Mouse (Mus musculus) liver, embryonic 16.5 days (tissue): ENCODE data around the gene Isca1. TPM values are rescaled to one million over a fixed set of nuclear protein-coding genes. Genes with fewer than 3 reads are reported as not detected.
"Not testable (repeated sequence)": the region's sequence is repeated elsewhere in the genome, so short reads cannot be mapped to it uniquely, and the experiment has no call there.

Experiments used
- ATAC-seq: fragments of 200-750 bp; cut with Nextera tagmentation; 2 replicates; pipeline ENCODE4 v1.8.0; 2017; ENCODE audit warnings: low read depth, mild to moderate bottlenecking, moderate number of reproducible peaks, moderate library complexity
- H3K27ac ChIP-seq: fragments of 300-500 bp; sonication (generic); 2 replicates; pipeline ENCODE4 v1.5.1; 2014; ENCODE audit warnings: mild to moderate bottlenecking, low read length
- H3K27me3 ChIP-seq: fragments of 300-500 bp; sonication (generic); 2 replicates; pipeline ENCODE4 v1.6.1; 2014; ENCODE audit warnings: low read depth, low read length, mixed read lengths; ENCODE audit not compliant: control insufficient read depth, insufficient read depth
- H3K36me3 ChIP-seq: fragments of 300-500 bp; sonication (generic); 2 replicates; pipeline ENCODE4 v1.6.1; 2014; ENCODE audit warnings: mild to moderate bottlenecking; ENCODE audit not compliant: control insufficient read depth, insufficient read depth
- H3K4me1 ChIP-seq: fragments of 300-500 bp; sonication (generic); 2 replicates; pipeline ENCODE4 v1.6.1; 2014; ENCODE audit warnings: low read depth, low read length, mixed read lengths; ENCODE audit not compliant: control insufficient read depth
- H3K4me2 ChIP-seq: fragments of 300-500 bp; sonication (generic); 2 replicates; pipeline ENCODE4 v1.6.1; 2014; ENCODE audit warnings: low read depth, low read length, mixed read lengths
- H3K4me3 ChIP-seq: fragments of 300-500 bp; sonication (generic); 2 replicates; pipeline ENCODE4 v1.5.1; 2014; ENCODE audit warnings: low read depth, mild to moderate bottlenecking, low read length
- H3K9ac ChIP-seq: fragments of 300-500 bp; sonication (generic); 2 replicates; pipeline ENCODE4 v1.6.1; 2014; ENCODE audit warnings: low read depth, low read length
- H3K9me3 ChIP-seq: fragments of 300-500 bp; sonication (generic); replicated peaks from 2 replicates; pipeline ENCODE4 v1.6.1; 2016; ENCODE audit warnings: low read length; ENCODE audit not compliant: control insufficient read depth
- WGBS: fragments of 180-500 bp; shearing (Covaris S2); extraction: QIAGEN DNeasy Blood & Tissue Kit; methylation state at CpG from one replicate; pipeline ENCODE4 v1.1.7; 2014; ENCODE audit not compliant: insufficient replicate concordance; 5-methylcytosine and 5-hydroxymethylcytosine counted together
- polyA plus RNA-seq: library from polyadenylated mRNA; unstranded; fragments of >200 nt; fragmentation: Nextera tagmentation; extraction: Ambion mirVana; gene quantifications from 2 replicates; pipeline ENCODE4 v1.2.1, GENCODE M21; 2015

Gene Isca1
- polyA plus RNA-seq, 1 experiment from 2014 or later, result 231 TPM

GRCm38 (mm10) chr13:59795807-59796465 lies 26.3 kb upstream of the Isca1 start:
- Histone ChIP-seq H3K27me3 (no peaks in the 10 kb centered on the region), H3K9me3 (no peaks in the 10 kb centered on the region), H3K4me1 (peaks cover 49% of the 10 kb centered on the region), H3K4me2 (peak overlapping the region; percentile 52), H3K36me3 (peaks cover 96% of the 10 kb centered on the region), H3K9ac (peak overlapping the region; percentile 56), H3K27ac (peak overlapping the region; percentile 95), H3K4me3 (peak overlapping the region; percentile 35)
- peak; percentile 97 for ATAC-seq
- 30% methylated on average over 6 of the region's 6 CpGs for WGBS

GRCm38 (mm10) chr13:59794786-59795185 lies 25.2 kb upstream of the Isca1 start:
- Histone ChIP-seq H3K9ac (peak overlapping the region; percentile 49), H3K4me2 (no peak overlapping the region), H3K4me3 (no peak overlapping the region), H3K4me1 (peaks cover 47% of the 10 kb centered on the region), H3K9me3 (no peaks in the 10 kb centered on the region), H3K36me3 (peaks cover 93% of the 10 kb centered on the region), H3K27me3 (no peaks in the 10 kb centered on the region), H3K27ac (peak overlapping the region; percentile 95)
- 82% methylated on average over 1 of the region's 1 CpGs for WGBS
- no peak for ATAC-seq

GRCm38 (mm10) chr13:59782145-59782544 lies 12.5 kb upstream of the Isca1 start, which contains the start of gene Gm49354:
Gene Gm49354 (minus strand): TSS chr13:59782245.
- no peak within 1 kb of the TSS; the same call in 1 of the 2 replicates for H3K27ac ChIP-seq
- ATAC-seq, result no peak

GRCm38 (mm10) chr13:59779744-59780264 lies 10.2 kb upstream of the Isca1 start:
- not testable (repeated sequence) for ATAC-seq, H3K4me2 ChIP-seq, H3K4me3 ChIP-seq, H3K4me1 ChIP-seq, H3K9ac ChIP-seq, H3K27me3 ChIP-seq, H3K9me3 ChIP-seq, H3K27ac ChIP-seq
- peaks cover 95% of the 10 kb centered on the region for H3K36me3 ChIP-seq
- WGBS, result 89% methylated on average over 1 of the region's 1 CpGs

More at GRCm38 (mm10) chr13:59782145-59782544, 12.5 kb upstream of the Isca1 start, which contains the start of gene Gm49354:
- Histone ChIP-seq H3K36me3 (peaks cover 96% of the 10 kb centered on the region), H3K27me3 (no peaks in the 10 kb centered on the region), H3K4me2 (no peak within 1 kb of the TSS), H3K9me3 (no peaks in the 10 kb centered on the region), H3K9ac (no peak within 1 kb of the TSS), H3K4me1 (no peaks in the 10 kb centered on the region), H3K4me3 (no peak within 1 kb of the TSS)
- WGBS, result 72% methylated on average over 7 of the region's 7 CpGs

DNA sequence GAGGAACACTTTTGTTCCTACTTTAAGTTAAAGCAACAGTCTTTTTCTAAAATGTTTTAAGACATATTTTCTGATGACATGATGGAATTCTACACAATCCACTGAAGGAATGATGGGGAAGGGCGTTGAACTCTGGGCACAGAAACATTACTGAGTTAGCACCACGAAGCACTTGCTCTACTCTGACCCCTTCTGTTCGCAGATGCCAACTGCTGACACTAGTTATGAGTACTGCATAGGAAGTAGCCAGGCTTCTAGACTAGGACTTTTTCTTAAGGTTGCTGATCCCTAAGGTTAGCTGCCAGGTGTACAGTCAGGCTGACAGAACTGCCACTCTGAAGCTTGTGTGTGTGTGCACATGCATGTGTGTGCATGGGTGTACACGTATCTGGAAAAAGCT lies 9.6 kb upstream of the Isca1 start:
- Histone ChIP-seq H3K4me3 (no peak overlapping the region), H3K4me2 (no peak overlapping the region), H3K9me3 (no peaks in the 10 kb centered on the region), H3K36me3 (peaks cover 92% of the 10 kb centered on the region), H3K9ac (no peak overlapping the region), H3K27me3 (no peaks in the 10 kb centered on the region), H3K4me1 (no peaks in the 10 kb centered on the region; the same call in 1 of the 2 replicates), H3K27ac (no peak overlapping the region)
- no peak for ATAC-seq
- WGBS, result 76% methylated on average over 4 of the region's 4 CpGs

DNA sequence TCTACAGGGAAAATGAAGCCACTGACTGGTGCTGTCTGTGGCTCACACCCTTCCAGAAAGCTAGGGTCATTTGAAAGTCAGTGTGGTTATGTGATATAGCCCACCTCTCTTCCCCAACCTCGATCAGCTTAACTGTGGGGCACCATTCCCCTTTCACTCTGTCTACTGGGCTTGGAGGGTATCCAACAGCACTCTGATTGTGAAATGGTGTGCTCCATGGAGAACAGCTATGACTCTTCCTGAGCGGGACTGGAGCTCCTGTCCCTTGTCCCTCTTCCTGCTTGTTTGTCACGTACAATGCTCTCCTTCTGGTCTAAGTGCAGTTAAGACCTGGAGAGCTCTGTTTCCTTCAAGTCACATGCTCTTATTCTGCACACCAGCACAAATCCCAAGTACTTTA lies 5.6 kb upstream of the Isca1 start:
- peaks cover 74% of the 10 kb centered on the region for H3K36me3 ChIP-seq

DNA sequence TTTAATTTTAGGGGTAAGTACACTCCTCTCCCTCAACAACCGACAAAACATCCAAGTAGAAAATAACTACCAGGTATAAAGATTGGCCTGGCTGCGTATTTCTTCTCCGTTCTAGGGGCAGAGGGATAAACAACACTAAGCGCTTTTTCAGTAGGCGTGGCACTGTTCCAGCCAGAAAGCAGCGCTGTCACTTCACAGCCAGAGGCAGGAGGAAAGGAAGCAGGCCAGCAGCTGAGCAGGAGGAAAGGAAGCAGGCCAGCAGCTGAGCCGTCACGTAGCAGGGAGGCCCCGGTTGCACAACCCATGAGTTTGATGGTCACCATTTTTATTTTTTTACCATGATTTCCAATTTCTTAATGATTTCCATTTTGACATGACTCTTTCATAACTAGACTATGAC lies 1.6 kb upstream of the Isca1 start:
- 11% methylated on average over 9 of the region's 9 CpGs for WGBS
- no peaks in the 10 kb centered on the region for H3K9me3 ChIP-seq
- H3K4me2 ChIP-seq, result peak overlapping the region; percentile 94
- H3K4me3 ChIP-seq, result peak overlapping the region; percentile 94
- H3K9ac ChIP-seq, result peak overlapping the region; percentile 89
- H3K27ac ChIP-seq, result peak overlapping the region; percentile 100
- H3K27me3 ChIP-seq, result no peaks in the 10 kb centered on the region
- H3K36me3 ChIP-seq, result peaks cover 46% of the 10 kb centered on the region
- peak; percentile 30 for ATAC-seq
- H3K4me1 ChIP-seq, result peaks cover 45% of the 10 kb centered on the region

More for the DNA sequence above, 5.6 kb upstream of the Isca1 start:
- H3K9me3 ChIP-seq, result no peaks in the 10 kb centered on the region
- H3K4me1 ChIP-seq, result peaks cover 28% of the 10 kb centered on the region
- H3K4me3 ChIP-seq, result no peak overlapping the region
- ATAC-seq, result peak; percentile 35
- no peak overlapping the region for H3K4me2 ChIP-seq
- WGBS, result 73% methylated on average over 3 of the region's 3 CpGs
- no peak overlapping the region for H3K9ac ChIP-seq
- H3K27ac ChIP-seq, result peak overlapping the region; percentile 12
- H3K27me3 ChIP-seq, result no peaks in the 10 kb centered on the region

GRCm38 (mm10) chr13:59770847-59771246 lies 1.2 kb upstream of the Isca1 start:
- 14% methylated on average over 9 of the region's 9 CpGs for WGBS
- peak overlapping the region; percentile 100 for H3K27ac ChIP-seq
- peak; percentile 16; the same call in 1 of the 2 replicates for ATAC-seq
- H3K9ac ChIP-seq, result peak overlapping the region; percentile 89
- H3K27me3 ChIP-seq, result no peaks in the 10 kb centered on the region
- peak overlapping the region; percentile 94 for H3K4me2 ChIP-seq
- peak overlapping the region; percentile 94 for H3K4me3 ChIP-seq
- H3K36me3 ChIP-seq, result peaks cover 43% of the 10 kb centered on the region
- peaks cover 49% of the 10 kb centered on the region for H3K4me1 ChIP-seq
- H3K9me3 ChIP-seq, result no peaks in the 10 kb centered on the region

GRCm38 (mm10) chr13:59770164-59770562 lies 553 bp upstream of the Isca1 start:
- Histone ChIP-seq H3K27me3 (no peaks in the 10 kb centered on the region), H3K9ac (peak overlapping the region; percentile 89), H3K4me1 (peaks cover 54% of the 10 kb centered on the region), H3K9me3 (no peaks in the 10 kb centered on the region), H3K4me2 (peak overlapping the region; percentile 94), H3K36me3 (peaks cover 36% of the 10 kb centered on the region), H3K4me3 (peak overlapping the region; percentile 94), H3K27ac (peak overlapping the region; percentile 100)
- under 1% methylated on average over 28 of the region's 28 CpGs for WGBS
- ATAC-seq, result peak; percentile 81
